Mouse (Mus musculus) MEL-GATA-1-ER (cell line): ENCODE results near the gene Ppef2.
"Not testable (repeated sequence)": the region's sequence is repeated elsewhere in the genome, so short reads cannot be mapped to it uniquely, and the experiment has no call there.

Experiments used
- DNase-seq: peaks from one replicate; pipeline ENCODE4 v3.0.0-alpha.2; 2012; ENCODE audit warnings: low read depth; ENCODE audit errors: extremely low read depth

The Ppef2 gene

GRCm38 (mm10) chr5:92196895-92197811, 58.9 kb downstream of the Ppef2 start:
- no peak for DNase-seq

- not testable (repeated sequence) for DNase-seq
Measured at GRCm38 (mm10) chr5:92195716-92196115, 60.4 kb downstream of the Ppef2 start.

GRCm38 (mm10) chr5:92188881-92189483, 67.1 kb downstream of the Ppef2 start:
- DNase-seq = no peak

- no peak for DNase-seq
Measured at GRCm38 (mm10) chr5:92183071-92183830, 72.8 kb downstream of the Ppef2 start.
